Mouse (Mus musculus): ENCODE results near the gene Bri3.

DNA sequence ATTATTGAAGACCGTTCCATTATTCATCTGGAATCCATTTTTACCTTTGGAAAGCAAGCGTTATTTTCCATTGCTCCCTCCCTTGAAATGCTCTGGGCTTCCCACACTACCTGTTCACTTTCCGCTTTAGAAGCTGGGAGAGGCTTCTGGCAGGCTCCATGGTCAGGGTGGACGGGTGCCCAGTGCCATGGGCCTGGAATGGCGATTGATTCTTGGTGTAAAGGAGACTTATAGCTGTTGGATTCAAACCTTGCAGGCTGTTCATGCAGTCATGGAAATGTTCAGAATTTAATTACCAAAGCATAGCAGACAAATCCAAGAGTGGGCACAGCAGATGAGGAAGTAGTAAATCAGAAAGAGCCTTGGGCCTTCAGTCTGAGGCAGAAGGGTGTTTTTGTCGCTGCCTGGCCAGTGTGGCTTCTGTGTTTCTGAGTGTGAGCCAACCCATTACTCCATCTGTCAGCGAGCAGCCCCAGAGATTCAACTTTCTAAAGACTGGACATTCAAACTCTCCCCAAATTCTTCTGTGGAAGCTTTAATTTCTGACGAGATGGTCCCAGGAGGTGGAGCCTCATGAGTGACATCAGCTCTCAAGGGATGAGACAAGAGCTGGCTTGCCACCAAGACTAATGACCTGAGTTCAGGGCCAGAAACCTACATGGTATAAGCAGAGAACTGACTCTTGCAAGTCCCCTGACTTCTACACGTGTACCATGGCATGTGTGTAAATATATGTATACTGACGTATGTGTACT is 195.2 kb downstream of the Bri3 start:
- TF ChIP-seq TAL1 (IDR thresholded peaks at IDR 0.05; ENCODE audit: low read length), result no peak
- TF ChIP-seq GATA1 (IDR thresholded peaks at IDR 0.05; ENCODE audit: low read length), result no peak

All from erythroblast, embryonic 14.5 days (primary cell).